ENCODE assay signal across 8 mouse cellular contexts in the genomic region with DNA sequence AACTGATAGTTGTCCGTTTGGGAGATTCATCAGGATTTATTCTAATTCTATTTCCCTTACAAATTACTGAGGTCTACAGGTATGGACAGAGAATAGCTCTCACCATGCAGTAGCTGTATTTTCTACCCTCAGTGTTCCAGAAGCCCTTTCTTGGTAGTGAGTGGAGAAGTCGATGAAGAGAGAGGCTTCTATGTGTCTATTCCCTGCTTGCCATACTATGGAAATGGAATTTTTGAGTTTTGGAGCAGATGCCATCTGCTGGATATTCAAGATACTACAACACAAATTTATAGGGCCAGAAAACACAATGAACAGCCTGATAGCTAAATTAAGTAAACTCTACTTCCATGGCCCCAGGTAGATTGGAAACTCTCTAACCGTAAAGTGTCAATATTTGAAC.
DNase-seq lines count a peak whose midpoint lies in the region; ATAC-seq and TF ChIP-seq lines count a peak whose summit lies in the region.

No protein-coding gene starts in this region.

- H3K9me3 ChIP-seq in forebrain, embryonic 12.5 days = no peaks in the 10 kb centered on the region
- no peaks in the 10 kb centered on the region for H3K9me3 ChIP-seq in lung, embryonic 16.5 days (ENCODE audit: control insufficient read depth, low read length)
- no peaks in the 10 kb centered on the region for H3K9me3 ChIP-seq in stomach, embryonic 16.5 days (replicated peaks; ENCODE audit: control insufficient read depth, low read length)

- H3K36me3 ChIP-seq in liver, adult 2 months (ENCODE audit: control insufficient read depth, insufficient read depth, low read length) = no peaks in the 10 kb centered on the region
- H3K36me3 ChIP-seq in forebrain, embryonic 12.5 days (replicated peaks) = no peaks in the 10 kb centered on the region
- H3K36me3 ChIP-seq in lung, embryonic 16.5 days (ENCODE audit: control insufficient read depth, insufficient read depth, low read length) = no peaks in the 10 kb centered on the region
- no peaks in the 10 kb centered on the region for H3K36me3 ChIP-seq in stomach, embryonic 16.5 days (ENCODE audit: control insufficient read depth, insufficient read depth, low read length)

- no peak for TF ChIP-seq POLR2A in liver, adult 2 months (IDR thresholded peaks at IDR 0.05; ENCODE audit: extremely low read depth, insufficient read depth, low read length)

- no peaks in the 10 kb centered on the region for H3K79me2 ChIP-seq in liver, adult 2 months (ENCODE audit: control insufficient read depth, insufficient read depth, low read length)

- H3K4me1 ChIP-seq in liver, adult 2 months (ENCODE audit: control insufficient read depth, insufficient read depth, low read length) = no peaks in the 10 kb centered on the region
- peaks cover 19% of the 10 kb centered on the region for H3K4me1 ChIP-seq in forebrain, embryonic 12.5 days
- peaks cover 6% of the 10 kb centered on the region for H3K4me1 ChIP-seq in lung, embryonic 16.5 days (replicated peaks; ENCODE audit: control insufficient read depth, insufficient read depth, low read length)
- peaks cover 6% of the 10 kb centered on the region; the same call in 1 of the 2 replicates for H3K4me1 ChIP-seq in stomach, embryonic 16.5 days (ENCODE audit: control insufficient read depth, insufficient read depth, low read length)

- H3K4me3 ChIP-seq in liver, adult 2 months (ENCODE audit: insufficient read depth, low read depth, low read length) = no peak overlapping the region
- no peak overlapping the region for H3K4me3 ChIP-seq in forebrain, embryonic 12.5 days (replicated peaks)
- H3K4me3 ChIP-seq in lung, embryonic 16.5 days (ENCODE audit: low read length) = no peak overlapping the region
- no peak overlapping the region for H3K4me3 ChIP-seq in stomach, embryonic 16.5 days (replicated peaks; ENCODE audit: low read length)

- 26% methylated on average over 3 of the region's 3 CpGs for WGBS in liver, adult 2 months
- WGBS in forebrain, embryonic 12.5 days = 21% methylated on average over 3 of the region's 3 CpGs
- 26% methylated on average over 3 of the region's 3 CpGs for WGBS in lung, embryonic 16.5 days
- WGBS in stomach, embryonic 16.5 days = 28% methylated on average over 3 of the region's 3 CpGs

- DNase-seq in cerebellum, adult 8-10 months = peak; percentile 47
- no peak for DNase-seq in cerebellum, postnatal 4 days (ENCODE audit: low spot score in 2 of 2)
- DNase-seq in liver, adult 2 months (ENCODE audit: extremely low read depth, low read depth, low spot score) = peak; percentile 26
- no peak for DNase-seq in liver
- DNase-seq in ovary, postnatal 14 days (ENCODE audit: low spot score) = no peak

- H3K27me3 ChIP-seq in liver, adult 2 months (ENCODE audit: control insufficient read depth, insufficient read depth, low read length) = no peaks in the 10 kb centered on the region
- H3K27me3 ChIP-seq in forebrain, embryonic 12.5 days = no peaks in the 10 kb centered on the region
- no peaks in the 10 kb centered on the region for H3K27me3 ChIP-seq in lung, embryonic 16.5 days (ENCODE audit: control insufficient read depth, insufficient read depth, low read depth, low read length)
- H3K27me3 ChIP-seq in stomach, embryonic 16.5 days (ENCODE audit: control insufficient read depth, insufficient read depth, low read length) = no peaks in the 10 kb centered on the region

- TF ChIP-seq CTCF in liver, adult 2 months (IDR thresholded peaks at IDR 0.05; ENCODE audit: low read depth, low read length) = peak; percentile 25

- H3K9ac ChIP-seq in liver, adult 2 months (ENCODE audit: low read depth, low read length) = no peak overlapping the region
- H3K9ac ChIP-seq in forebrain, embryonic 12.5 days = no peak overlapping the region
- no peak overlapping the region for H3K9ac ChIP-seq in lung, embryonic 16.5 days (ENCODE audit: low read length)
- H3K9ac ChIP-seq in stomach, embryonic 16.5 days (ENCODE audit: low read length) = no peak overlapping the region

- ATAC-seq in forebrain, embryonic 12.5 days (ENCODE audit: low FRiP score) = peak; percentile 75
- peak; percentile 56 for ATAC-seq in lung, embryonic 16.5 days (ENCODE audit: low read depth)
- ATAC-seq in stomach, embryonic 16.5 days (ENCODE audit: insufficient read depth, low FRiP score) = no peak

- no peak overlapping the region for H3K27ac ChIP-seq in liver, adult 2 months (replicated peaks; ENCODE audit: insufficient read depth, low read depth, low read length)
- peak overlapping the region; percentile 76 for H3K27ac ChIP-seq in forebrain, embryonic 12.5 days
- peak overlapping the region; percentile 3; the same call in 1 of the 2 replicates for H3K27ac ChIP-seq in lung, embryonic 16.5 days (ENCODE audit: low read length)
- H3K27ac ChIP-seq in stomach, embryonic 16.5 days (ENCODE audit: low read length) = no peak overlapping the region

- H3K4me2 ChIP-seq in forebrain, embryonic 12.5 days = peak overlapping the region; percentile 38
- no peak overlapping the region for H3K4me2 ChIP-seq in lung, embryonic 16.5 days (ENCODE audit: low read depth, low read length)
- H3K4me2 ChIP-seq in stomach, embryonic 16.5 days (ENCODE audit: low read depth, low read length) = 0 out of 2 replicates have a peak overlapping the region, but pooled peaks have one; percentile 22

Comparison
In these comparisons a context has a peak if more than half of its experiments do, and no peak if none do; other contexts are left out.
1. DNase-seq: peak in cerebellum, adult 8-10 months (single experiment) and liver, adult 2 months (single experiment); none in cerebellum, postnatal 4 days (0 of 2), liver (single experiment) and ovary, postnatal 14 days (single experiment).
2. H3K27ac ChIP-seq: peak in forebrain, embryonic 12.5 days (single experiment) and lung, embryonic 16.5 days (single experiment); none in liver, adult 2 months (single experiment) and stomach, embryonic 16.5 days (single experiment).